Mouse (Mus musculus) Patski (cell line): ENCODE measurements at regions not wholly inside any gene's neighbourhood (a gene's known extent, or its start where the extent isn't known, plus 50 kb on each side); places are given as distances from the start of the nearest gene placed in this dataset.

Experiments used
- ATAC-seq: fragments of 100-300 bp; one replicate; pipeline ENCODE4 v1.8.0; 2021
- CTCF ChIA-PET: fragments of 350-600 bp; sonication (Branson Sonifier 250); formaldehyde crosslinking; loops from one replicate; lab custom pipeline; 2022; ENCODE audit warnings: inconsistent platforms; lab: Charles Lee
- POLR2A ChIA-PET: fragments of 350-600 bp; sonication (Branson Sonifier 250); formaldehyde crosslinking; loops from one replicate; lab custom pipeline; 2022; ENCODE audit warnings: antibody characterized with exemption, inconsistent platforms; lab: Charles Lee
- DNase-seq: peaks from one replicate; pipeline ENCODE4 v3.0.0-alpha.2; 2011; ENCODE audit warnings: low read depth, low spot score
- H3K27me3 ChIP-seq: fragments of 371-371 bp; one replicate; pipeline ENCODE4 v1.5.1; 2021
- CTCF ChIP-seq: fragments of 100-300 bp; IDR thresholded peaks from one replicate; pipeline ENCODE4 v1.5.1; 2021
- in situ Hi-C: fragments of 300-500 bp; cut with MboI; formaldehyde crosslinking; loops from 3 replicates; pipeline ENCODE4 v1.11.1; 2018; ENCODE audit warnings: low pct_unique_long_range_greater_than_20kb, mixed read lengths

DNA sequence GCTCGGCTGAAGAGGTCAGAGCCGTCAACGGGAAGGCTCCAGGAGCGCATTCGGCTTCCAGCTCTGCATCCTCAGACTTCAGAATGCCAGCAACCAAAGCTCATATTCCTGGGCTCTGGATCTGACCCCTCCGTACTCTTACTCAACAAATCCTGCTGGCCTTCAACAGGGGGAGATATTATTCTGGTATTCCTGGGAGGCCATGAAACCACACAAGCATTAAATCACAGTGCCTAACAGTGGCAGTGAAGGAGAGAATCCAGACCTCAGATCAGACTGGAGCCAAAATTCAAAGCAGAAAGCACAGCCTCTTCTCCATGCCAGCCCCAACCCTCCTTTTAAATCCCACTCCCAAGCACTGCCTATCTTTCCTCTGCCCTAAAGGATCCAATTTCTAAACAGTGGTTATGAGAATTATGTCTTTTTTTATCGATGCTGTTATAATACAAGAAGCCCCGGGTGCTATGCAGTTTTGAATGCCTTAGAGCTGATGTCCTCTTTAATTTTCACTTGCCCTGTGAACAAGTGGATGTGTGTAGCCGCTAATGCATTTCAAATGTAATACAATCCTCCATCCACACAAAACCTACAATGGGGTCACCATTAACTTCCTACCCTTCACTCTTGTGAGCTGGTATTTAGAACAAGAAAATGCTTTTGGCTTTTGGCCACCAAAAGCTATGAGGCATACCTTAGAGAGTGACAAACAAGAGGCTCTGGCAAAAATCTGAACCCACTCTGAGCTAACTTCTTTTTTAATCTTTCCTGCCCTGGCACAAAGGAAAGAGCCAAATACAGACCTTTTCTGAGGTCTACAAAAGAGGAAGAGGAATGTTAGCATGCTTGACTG, 333.1 kb upstream of the Epha4 start:
- no peaks in the 10 kb centered on the region for H3K27me3 ChIP-seq
- DNase-seq (no peak), ATAC-seq (no peak)
- CTCF ChIA-PET = interaction anchor here (1.1 kb wide), 1 partner anchor 25 kb away, joined by 3 read pairs; no protein-coding TSS in a partner anchor
- POLR2A ChIA-PET = no interaction called here
- no peak for TF ChIP-seq CTCF
- in situ Hi-C loops = no loop called here

DNA sequence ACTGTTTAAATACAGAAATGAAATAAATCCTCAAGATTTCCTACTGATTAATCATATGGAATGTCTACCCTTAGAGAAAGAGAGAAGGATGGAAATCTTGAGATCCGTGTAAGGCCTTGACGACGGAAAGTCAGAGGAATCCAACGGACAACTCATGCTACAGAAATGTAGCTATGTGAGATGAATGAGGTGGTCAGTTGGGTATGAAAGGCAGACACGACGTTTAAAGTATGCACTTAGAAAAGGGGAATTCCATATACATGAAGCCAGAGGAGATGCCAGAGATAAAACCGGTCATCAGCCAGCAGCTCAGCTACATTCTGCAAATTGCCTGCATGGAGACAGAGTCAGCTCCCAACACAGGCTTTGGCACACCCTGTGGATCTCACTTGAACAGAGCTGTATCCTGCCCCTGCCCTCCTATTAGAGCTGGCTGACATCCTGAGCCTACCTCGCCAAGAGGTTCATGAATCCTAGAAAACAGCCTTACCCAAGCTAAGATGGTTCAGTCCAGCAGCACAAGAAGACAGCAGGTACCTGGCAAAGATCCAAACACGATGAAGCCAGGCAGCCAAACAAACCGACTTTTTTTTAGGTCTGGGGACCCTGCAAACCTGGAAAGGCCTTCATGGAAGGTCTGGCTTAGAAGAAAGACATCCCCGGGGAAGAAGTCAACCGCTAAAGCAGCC, 331.3 kb upstream of the Epha4 start:
- ChIA-PET CTCF (no interaction called here), POLR2A (interaction anchor here (0.6 kb wide), 1 partner anchor 10 kb away, joined by 3 read pairs; no protein-coding TSS in a partner anchor)
- ATAC-seq = no peak
- no peaks in the 10 kb centered on the region for H3K27me3 ChIP-seq
- no peak for TF ChIP-seq CTCF
- in situ Hi-C loops = no loop called here
- DNase-seq = no peak

DNA sequence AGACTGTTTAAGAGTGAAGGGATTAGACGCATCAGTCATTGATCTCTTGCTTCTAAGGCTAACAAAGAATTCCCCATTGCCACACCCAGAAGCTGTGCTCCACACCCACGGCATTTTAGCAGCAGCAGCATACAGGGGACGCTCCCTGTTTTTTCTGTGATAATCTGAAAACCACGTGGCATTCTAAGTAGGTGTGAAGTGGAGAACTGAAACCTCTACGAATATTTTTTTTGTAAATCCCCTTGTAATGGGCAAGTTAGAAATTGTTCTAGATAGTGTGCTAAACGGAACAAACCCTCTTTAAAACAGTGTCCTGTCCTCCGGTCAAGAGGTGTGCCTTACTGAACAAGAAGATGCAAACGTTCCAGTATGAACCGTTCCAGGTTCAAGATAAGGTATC, 325.8 kb upstream of the Epha4 start:
- no peaks in the 10 kb centered on the region for H3K27me3 ChIP-seq
- POLR2A ChIA-PET = no interaction called here
- DNase-seq (no peak), ATAC-seq (no peak)
- CTCF ChIA-PET = interaction anchor here (1.8 kb wide), 1 partner anchor 10 kb away, joined by 5 read pairs; no protein-coding TSS in a partner anchor
- TF ChIP-seq CTCF = no peak
- in situ Hi-C loops = no loop called here

DNA sequence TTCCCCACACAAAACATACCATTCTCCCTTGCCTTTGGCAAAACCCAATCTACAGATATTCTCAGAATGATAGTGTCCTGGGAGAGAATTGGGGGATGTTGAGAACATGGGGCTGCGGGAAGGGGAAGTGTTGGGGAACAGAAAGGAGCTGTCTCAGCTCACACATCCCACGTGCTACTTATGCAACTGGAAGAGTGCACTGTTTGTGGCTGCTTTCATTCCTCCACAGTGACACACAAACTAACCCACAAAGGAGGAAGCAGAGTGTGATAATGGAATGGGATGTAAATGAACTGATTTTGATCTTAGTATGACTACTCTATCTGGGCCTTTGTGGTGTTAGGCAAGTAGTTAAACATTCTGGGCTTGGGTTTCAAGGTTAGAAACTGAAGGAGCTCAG, 317.3 kb upstream of the Epha4 start:
- no peaks in the 10 kb centered on the region for H3K27me3 ChIP-seq
- DNase-seq = no peak
- no peak for TF ChIP-seq CTCF
- ATAC-seq = no peak
- in situ Hi-C loops = no loop called here
- POLR2A ChIA-PET = no interaction called here
- CTCF ChIA-PET = interaction anchor here (2.0 kb wide), 1 partner anchor 10 kb away, joined by 6 read pairs; no protein-coding TSS in a partner anchor

DNA sequence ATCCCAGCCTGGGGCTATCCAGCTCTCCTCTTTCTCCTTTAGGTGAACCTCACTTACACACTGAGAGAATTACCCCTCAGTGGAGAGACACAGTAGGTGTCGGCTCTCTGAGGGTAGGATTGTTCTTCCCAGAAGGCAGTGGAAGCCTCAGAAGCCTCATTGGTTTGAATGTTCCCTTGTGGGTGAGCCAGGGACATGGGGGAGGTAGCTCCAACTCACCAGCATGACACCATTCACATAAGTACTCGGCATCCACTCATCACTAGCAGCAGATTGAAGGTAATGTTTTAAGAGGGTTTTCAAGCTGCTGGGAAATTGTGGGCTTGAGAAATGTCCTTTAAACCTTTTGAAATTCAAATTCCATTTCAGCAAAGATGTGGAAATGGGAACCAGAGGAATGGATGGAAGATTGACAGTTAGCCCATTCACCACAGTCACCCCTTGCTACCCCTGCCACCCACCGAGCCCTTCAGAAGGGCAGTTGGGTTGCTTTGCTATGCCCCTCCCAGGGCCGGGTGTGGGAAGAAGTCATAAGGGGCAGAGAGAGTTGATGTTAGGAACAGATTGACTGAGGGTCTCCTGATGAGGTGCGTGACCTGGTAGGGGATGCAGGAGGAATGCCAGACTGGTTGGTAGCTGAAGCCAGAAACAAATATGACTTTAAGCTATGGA, 310.0 kb upstream of the Epha4 start:
- in situ Hi-C loops = no loop called here

DNA sequence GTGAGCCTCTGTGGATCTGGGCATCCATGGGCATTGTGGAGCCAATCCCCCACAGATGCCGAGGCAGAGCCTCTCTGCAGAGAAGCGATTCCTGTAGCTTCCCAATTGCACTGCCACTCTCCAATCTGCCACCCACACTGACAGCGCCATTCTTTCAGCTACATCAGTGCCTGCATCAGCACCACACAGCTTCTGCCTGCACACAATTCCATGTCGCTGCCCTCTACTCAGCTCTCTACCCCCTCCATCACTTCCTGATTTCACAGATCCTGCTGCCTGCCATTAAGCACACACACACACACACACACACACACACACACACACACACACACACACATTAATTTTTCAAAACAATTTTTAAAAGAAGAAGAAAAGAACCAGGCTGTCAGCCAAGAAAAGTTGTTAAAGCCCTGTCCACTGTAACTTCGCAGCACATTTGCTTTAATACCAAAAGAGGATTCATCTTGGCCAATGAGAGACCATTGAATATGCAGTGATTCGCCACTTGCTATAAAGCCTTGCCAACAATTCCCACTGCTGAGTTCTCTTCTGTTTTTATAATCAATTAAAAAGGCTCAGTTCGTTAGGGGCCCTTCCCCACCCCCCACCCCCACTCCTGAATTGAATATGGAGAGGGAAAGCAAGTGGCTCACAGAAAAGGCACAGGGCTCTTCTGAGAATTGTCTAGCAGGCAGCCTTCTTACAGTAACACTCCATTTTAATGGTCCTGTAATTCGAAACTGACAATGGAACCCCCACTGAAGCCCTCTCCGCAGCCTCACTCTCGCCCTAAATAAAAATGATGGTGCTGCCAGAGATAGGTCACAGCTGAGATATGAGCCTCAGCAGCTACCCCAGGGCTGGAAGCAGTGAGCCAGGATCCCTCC, 309.2 kb upstream of the Epha4 start:
- DNase-seq (no peak), ATAC-seq (no peak)
- no peak for TF ChIP-seq CTCF
- CTCF ChIA-PET = interaction anchor here (1.2 kb wide), 1 partner anchor 12 kb away, joined by 3 read pairs; no protein-coding TSS in a partner anchor
- POLR2A ChIA-PET = no interaction called here
- in situ Hi-C loops = no loop called here
- no peaks in the 10 kb centered on the region for H3K27me3 ChIP-seq

More for the DNA sequence above, 310.0 kb upstream of the Epha4 start:
- no peak for TF ChIP-seq CTCF
- ATAC-seq = no peak
- no peaks in the 10 kb centered on the region for H3K27me3 ChIP-seq
- no peak for DNase-seq
- ChIA-PET CTCF (no interaction called here), POLR2A (no interaction called here)

DNA sequence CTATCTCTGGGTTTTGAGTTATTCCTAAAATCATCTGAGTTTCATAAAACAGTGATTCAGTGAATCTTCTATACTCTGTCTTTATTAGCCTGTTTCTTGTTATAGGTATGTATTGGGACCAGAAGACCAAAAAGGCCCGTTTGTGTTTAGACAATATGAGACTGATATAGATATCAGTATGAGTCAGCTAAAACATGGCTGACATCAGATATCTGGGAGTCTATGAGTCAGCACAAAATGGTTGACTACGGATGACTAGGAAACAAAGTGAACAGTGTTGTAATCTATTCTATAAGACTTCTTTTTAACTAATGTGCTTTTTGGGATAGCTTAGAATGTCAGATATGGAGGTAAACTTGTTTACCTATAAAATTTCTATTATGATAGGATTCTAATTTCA, 305.2 kb upstream of the Epha4 start:
- POLR2A ChIA-PET = no interaction called here
- no peak for DNase-seq
- CTCF ChIA-PET = no interaction called here
- no peak for TF ChIP-seq CTCF
- ATAC-seq = no peak
- in situ Hi-C loops = no loop called here
- H3K27me3 ChIP-seq = no peaks in the 10 kb centered on the region

DNA sequence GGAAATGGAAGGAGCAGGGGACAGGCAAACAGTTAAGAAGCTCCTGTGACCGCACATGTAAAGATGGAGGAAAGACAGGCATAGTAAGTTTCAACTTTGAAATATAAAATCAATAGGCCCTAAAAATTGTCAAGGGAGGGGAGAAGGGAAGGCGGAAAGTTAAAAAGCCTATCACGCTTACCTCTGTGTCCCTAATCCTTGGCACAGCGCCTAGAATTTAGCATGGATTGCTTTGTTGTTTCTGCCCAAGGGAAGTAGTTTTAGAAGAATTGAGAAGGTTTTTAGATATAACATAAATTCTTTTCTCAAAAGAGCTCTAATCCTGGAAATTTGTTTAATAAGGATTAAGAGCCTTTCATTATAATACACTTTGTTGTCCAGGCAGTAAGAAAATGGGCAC, 300.6 kb upstream of the Epha4 start:
- no peak for TF ChIP-seq CTCF
- ATAC-seq (no peak), DNase-seq (no peak)
- CTCF ChIA-PET = no interaction called here
- POLR2A ChIA-PET = no interaction called here
- in situ Hi-C loops = no loop called here
- no peaks in the 10 kb centered on the region for H3K27me3 ChIP-seq

DNA sequence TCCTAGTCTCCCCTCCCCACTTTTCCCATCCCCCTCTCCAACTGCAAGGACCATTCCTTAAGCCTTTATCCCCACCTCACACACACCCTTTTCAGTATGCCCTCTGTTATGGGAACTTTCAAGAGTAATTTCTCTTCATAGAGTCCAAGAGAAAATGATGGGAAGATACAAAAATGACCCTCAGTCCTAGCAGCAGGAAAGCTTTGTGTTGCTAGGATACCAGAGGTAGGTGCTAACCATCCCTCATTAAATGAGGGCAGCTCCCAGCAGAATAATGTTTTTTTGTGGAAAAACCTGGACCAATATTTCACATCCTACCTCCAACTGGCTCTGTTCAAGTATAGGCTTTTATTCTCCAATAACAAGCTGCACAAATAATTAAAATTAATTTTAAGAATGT, 296.7 kb upstream of the Epha4 start:
- ATAC-seq (no peak), DNase-seq (no peak)
- H3K27me3 ChIP-seq = no peaks in the 10 kb centered on the region
- POLR2A ChIA-PET = no interaction called here
- CTCF ChIA-PET = no interaction called here
- in situ Hi-C loops = no loop called here
- no peak for TF ChIP-seq CTCF

DNA sequence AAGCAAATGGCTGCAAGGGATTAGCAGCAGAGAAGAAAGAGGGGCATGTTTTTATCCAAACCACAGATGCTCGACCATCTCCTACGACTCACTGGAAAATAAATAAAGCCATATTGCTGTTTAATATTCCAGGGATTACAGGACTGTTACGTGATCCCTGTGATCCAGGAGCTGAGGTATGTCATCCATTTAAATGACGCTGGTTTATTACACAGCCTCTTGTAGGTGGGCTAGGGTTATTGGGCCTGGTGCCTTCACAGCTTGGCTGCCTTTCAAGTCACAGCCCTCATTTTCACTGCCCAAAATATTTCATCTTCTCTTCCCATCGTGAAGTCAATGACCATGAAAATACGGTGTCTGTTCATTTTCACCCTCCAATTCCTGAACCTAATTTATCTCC, 276.1 kb upstream of the Epha4 start:
- ChIA-PET POLR2A (no interaction called here), CTCF (no interaction called here)
- DNase-seq (no peak), ATAC-seq (no peak)
- in situ Hi-C loops = no loop called here
- H3K27me3 ChIP-seq = no peaks in the 10 kb centered on the region
- TF ChIP-seq CTCF = no peak
